32 mouse cellular contexts compared by ENCODE assay signal in genomic region chr1:134965430-134965829, GRCm38 (mm10).
"Had no signal": no experiment of that assay in that cellular context is flagged by ENCODE, and none has a peak within 500 bp of the region (broad histone marks: within the 10 kb centered on the region; RNA-seq: fewer than 3 reads in every experiment).

No protein-coding gene starts in this region.

- H3K4me3 ChIP-seq: limb, embryonic 10.5 days; limb, embryonic 12.5 days; limb, embryonic 13.5 days; limb, embryonic 15.5 days; liver, embryonic 12.5 days; liver, embryonic 13.5 days; liver, embryonic 15.5 days; lung, embryonic 15.5 days; megakaryocyte, embryonic 14.5 days; midbrain, embryonic 10.5 days; midbrain, embryonic 12.5 days; midbrain, embryonic 13.5 days; midbrain, embryonic 15.5 days; myocyte; neural tube, embryonic 12.5 days had no signal

- DNase-seq: left cerebral cortex, postnatal 4 days; liver; liver, embryonic 13.5 days; liver, postnatal 0 days; lung, adult 18-20 months; lung, adult 2 months; lung, embryonic 14.5 days; lung, postnatal 10 days; lung, postnatal 14 days; lung, postnatal 36 days; lung, postnatal 4 days; midbrain, embryonic 14.5 days had no signal

- H3K9me3 ChIP-seq: limb, embryonic 10.5 days; limb, embryonic 12.5 days; limb, embryonic 13.5 days; limb, embryonic 15.5 days; liver, embryonic 12.5 days; liver, embryonic 13.5 days; liver, embryonic 15.5 days; lung, embryonic 15.5 days; megakaryocyte, embryonic 14.5 days; midbrain, embryonic 10.5 days; midbrain, embryonic 12.5 days; midbrain, embryonic 13.5 days; midbrain, embryonic 15.5 days; neural tube, embryonic 12.5 days had no signal

- H3K4me2 ChIP-seq: limb, embryonic 12.5 days; limb, embryonic 13.5 days; limb, embryonic 15.5 days; liver, embryonic 11.5 days; liver, embryonic 12.5 days; liver, embryonic 13.5 days; liver, embryonic 15.5 days; lung, embryonic 14.5 days; lung, embryonic 15.5 days; midbrain, embryonic 11.5 days; midbrain, embryonic 12.5 days; midbrain, embryonic 13.5 days; midbrain, embryonic 15.5 days; neural tube, embryonic 12.5 days had no signal

- H3K27me3 ChIP-seq: limb, embryonic 12.5 days; limb, embryonic 15.5 days; liver, embryonic 12.5 days; liver, embryonic 13.5 days; liver, embryonic 15.5 days; lung, embryonic 15.5 days; megakaryocyte, embryonic 14.5 days; midbrain, embryonic 15.5 days; neural tube, embryonic 12.5 days had no signal

- ATAC-seq: liver, embryonic 12.5 days; liver, postnatal 0 days; lung, postnatal 0 days; midbrain, embryonic 13.5 days; midbrain, embryonic 15.5 days; midbrain, embryonic 16.5 days had no signal

- H3K36me3 ChIP-seq: midbrain, embryonic 15.5 days had no signal

- H3K27ac ChIP-seq: limb, embryonic 10.5 days; limb, embryonic 12.5 days; limb, embryonic 13.5 days; limb, embryonic 15.5 days; liver, embryonic 12.5 days; liver, embryonic 13.5 days; liver, embryonic 14.5 days; liver, embryonic 15.5 days; lung, embryonic 15.5 days; macrophage; midbrain, embryonic 10.5 days; midbrain, embryonic 12.5 days; midbrain, embryonic 13.5 days; midbrain, embryonic 15.5 days; neural tube, embryonic 12.5 days had no signal

- H3K9ac ChIP-seq: limb, embryonic 12.5 days; limb, embryonic 13.5 days; limb, embryonic 15.5 days; liver, embryonic 12.5 days; liver, embryonic 13.5 days; liver, embryonic 14.5 days; liver, embryonic 15.5 days; liver, postnatal 0 days; lung, embryonic 14.5 days; lung, embryonic 15.5 days; midbrain, embryonic 12.5 days; midbrain, embryonic 13.5 days; midbrain, embryonic 15.5 days; neural tube, embryonic 12.5 days had no signal
